Mouse (Mus musculus): ENCODE results near the gene Ttc30a2.

GRCm38 (mm10) chr2:75928011-75928410 is 50.0 kb downstream of the Ttc30a2 start:
- TF ChIP-seq POLR2A (IDR thresholded peaks at IDR 0.05; ENCODE audit: borderline replicate concordance, low read depth, low read length) (no peak), CTCF (IDR thresholded peaks at IDR 0.05; ENCODE audit: low read depth, low read length) (no peak)

All from bone marrow macrophage, adult 2 months (primary cell).